Mouse (Mus musculus) stomach, embryonic 14.5 days (tissue): Measurements from ENCODE around the gene Cdk2ap2. TPM values are rescaled to one million over a fixed set of nuclear protein-coding genes. Genes with fewer than 3 reads are reported as not detected.
"Not testable (repeated sequence)": the region's sequence is repeated elsewhere in the genome, so short reads cannot be mapped to it uniquely, and the experiment has no call there.

ENCODE experiments used
- ATAC-seq: fragments of 200-750 bp; cut with Nextera tagmentation; 2 replicates; pipeline ENCODE4 v1.8.0; 2017; ENCODE audit warnings: low read depth, moderate TSS enrichment; ENCODE audit not compliant: insufficient number of reproducible peaks, insufficient read depth, low FRiP score
- H3K27ac ChIP-seq: fragments of 300-500 bp; sonication (generic); 2 replicates; pipeline ENCODE4 v1.5.1; 2014; ENCODE audit warnings: mild to moderate bottlenecking, low read length, moderate library complexity, mixed read lengths
- H3K27me3 ChIP-seq: fragments of 300-500 bp; sonication (generic); 2 replicates; pipeline ENCODE4 v1.6.1; 2014; ENCODE audit warnings: low read length, control low read depth, mixed read lengths; ENCODE audit not compliant: control insufficient read depth, insufficient read depth
- H3K36me3 ChIP-seq: fragments of 300-500 bp; sonication (generic); 2 replicates; pipeline ENCODE4 v1.6.1; 2014; ENCODE audit warnings: mild to moderate bottlenecking, control low read depth, low read length, moderate library complexity, mixed read lengths; ENCODE audit not compliant: control insufficient read depth, insufficient read depth
- H3K4me1 ChIP-seq: fragments of 300-500 bp; sonication (generic); 2 replicates; pipeline ENCODE4 v1.6.1; 2014; ENCODE audit warnings: low read length, control low read depth, mixed read lengths; ENCODE audit not compliant: control insufficient read depth, insufficient read depth
- H3K4me2 ChIP-seq: fragments of 300-500 bp; sonication (generic); replicated peaks from 2 replicates; pipeline ENCODE4 v1.6.1; 2014; ENCODE audit warnings: low read depth, low read length, control low read depth
- H3K4me3 ChIP-seq: fragments of 300-500 bp; sonication (generic); 2 replicates; pipeline ENCODE4 v1.5.1; 2014; ENCODE audit warnings: low read depth, low read length, control low read depth
- H3K9ac ChIP-seq: fragments of 300-500 bp; sonication (generic); replicated peaks from 2 replicates; pipeline ENCODE4 v1.6.1; 2014; ENCODE audit warnings: low read depth, mild to moderate bottlenecking, control low read depth, low read length, moderate library complexity, mixed read lengths
- H3K9me3 ChIP-seq: fragments of 300-500 bp; sonication (generic); 2 replicates; pipeline ENCODE4 v1.6.1; 2016; ENCODE audit warnings: low read depth, low read length, control low read depth; ENCODE audit not compliant: control insufficient read depth
- WGBS: fragments of 180-500 bp; shearing (Covaris S2); extraction: QIAGEN DNeasy Blood & Tissue Kit; methylation state at CpG from one replicate; pipeline ENCODE4 v1.1.7; 2014; 5-methylcytosine and 5-hydroxymethylcytosine counted together
- polyA plus RNA-seq: library from polyadenylated mRNA; unstranded; fragments of >200 nt; fragmentation: Nextera tagmentation; extraction: Ambion mirVana; gene quantifications from 2 replicates; pipeline ENCODE4 v1.2.1, GENCODE M21; 2014

The Cdk2ap2 gene
- polyA plus RNA-seq, 1 experiment from 2014 or later, result 74.1 TPM

- not testable (repeated sequence) for H3K9ac ChIP-seq, H3K27ac ChIP-seq, H3K4me1 ChIP-seq, H3K4me3 ChIP-seq, H3K27me3 ChIP-seq, H3K9me3 ChIP-seq, H3K4me2 ChIP-seq
- WGBS, result 19% methylated on average over 8 of the region's 8 CpGs
- peak; percentile 10; the same call in 1 of the 2 replicates for ATAC-seq
- peaks cover 22% of the 10 kb centered on the region for H3K36me3 ChIP-seq
These were observed 39.0 kb downstream of the Cdk2ap2 start for GRCm38 (mm10) chr19:4135963-4136345.

GRCm38 (mm10) chr19:4136463-4136862, 39.5 kb downstream of the Cdk2ap2 start:
- Histone ChIP-seq H3K36me3 (peaks cover 17% of the 10 kb centered on the region), H3K4me1 (no peaks in the 10 kb centered on the region), H3K9me3 (no peaks in the 10 kb centered on the region), H3K9ac (no peak overlapping the region), H3K4me2 (no peak overlapping the region), H3K27ac (no peak overlapping the region), H3K27me3 (no peaks in the 10 kb centered on the region), H3K4me3 (no peak overlapping the region)
- WGBS, result 78% methylated on average over 5 of the region's 5 CpGs
- no peak for ATAC-seq

GRCm38 (mm10) chr19:4137913-4138312, 40.9 kb downstream of the Cdk2ap2 start:
- H3K9me3 ChIP-seq, result no peaks in the 10 kb centered on the region
- no peaks in the 10 kb centered on the region for H3K4me1 ChIP-seq
- H3K4me3 ChIP-seq, result no peak overlapping the region
- H3K9ac ChIP-seq, result no peak overlapping the region
- no peak overlapping the region for H3K4me2 ChIP-seq
- ATAC-seq, result no peak
- no peak overlapping the region for H3K27ac ChIP-seq
- no peaks in the 10 kb centered on the region for H3K27me3 ChIP-seq
- 79% methylated on average over 5 of the region's 5 CpGs for WGBS
- H3K36me3 ChIP-seq, result peaks cover 4% of the 10 kb centered on the region; the same call in 1 of the 2 replicates

- H3K9ac ChIP-seq, result no peak within 1 kb of the TSS
- H3K27me3 ChIP-seq, result no peaks in the 10 kb centered on the region
- WGBS, result 62% methylated on average over 2 of the region's 2 CpGs
- H3K4me2 ChIP-seq, result no peak within 1 kb of the TSS
- H3K9me3 ChIP-seq, result no peaks in the 10 kb centered on the region
- no peaks in the 10 kb centered on the region for H3K36me3 ChIP-seq
- no peak within 1 kb of the TSS for H3K4me3 ChIP-seq
- no peak for ATAC-seq
- H3K27ac ChIP-seq, result no peak within 1 kb of the TSS
- H3K4me1 ChIP-seq, result no peaks in the 10 kb centered on the region
These were observed 42.5 kb downstream of the Cdk2ap2 start, which contains the start of gene Gpr152 for GRCm38 (mm10) chr19:4139446-4139845. Gpr152 (plus strand) TSS chr19:4139787.

- ATAC-seq, result no peak
- no peaks in the 10 kb centered on the region for H3K4me1 ChIP-seq
- H3K4me2 ChIP-seq, result no peak overlapping the region
- H3K27ac ChIP-seq, result no peak overlapping the region
- H3K36me3 ChIP-seq, result no peaks in the 10 kb centered on the region
- H3K27me3 ChIP-seq, result no peaks in the 10 kb centered on the region
- H3K9ac ChIP-seq, result no peak overlapping the region
- no peaks in the 10 kb centered on the region for H3K9me3 ChIP-seq
- no peak overlapping the region for H3K4me3 ChIP-seq
- 71% methylated on average over 6 of the region's 6 CpGs for WGBS
These were observed 43.2 kb downstream of the Cdk2ap2 start for GRCm38 (mm10) chr19:4140147-4140546.

- Histone ChIP-seq H3K4me2 (no peak overlapping the region), H3K27ac (no peak overlapping the region), H3K9me3 (no peaks in the 10 kb centered on the region), H3K4me1 (peaks cover under 1% of the 10 kb centered on the region; the same call in 1 of the 2 replicates), H3K36me3 (no peaks in the 10 kb centered on the region), H3K4me3 (no peak overlapping the region), H3K9ac (no peak overlapping the region), H3K27me3 (no peaks in the 10 kb centered on the region)
- no peak for ATAC-seq
- WGBS, result 90% methylated on average over 18 of the region's 18 CpGs
These were observed 45.6 kb downstream of the Cdk2ap2 start for GRCm38 (mm10) chr19:4142416-4143173.

- H3K27me3 ChIP-seq, result no peaks in the 10 kb centered on the region
- no peak within 1 kb of the TSS for H3K27ac ChIP-seq
- H3K9me3 ChIP-seq, result no peaks in the 10 kb centered on the region
- no peaks in the 10 kb centered on the region for H3K36me3 ChIP-seq
- no peak for ATAC-seq
- no peak within 1 kb of the TSS for H3K4me3 ChIP-seq
- 79% methylated on average over 7 of the region's 7 CpGs for WGBS
- peaks cover 7% of the 10 kb centered on the region; the same call in 1 of the 2 replicates for H3K4me1 ChIP-seq
- no peak within 1 kb of the TSS for H3K9ac ChIP-seq
- H3K4me2 ChIP-seq, result no peak within 1 kb of the TSS
These were observed 46.8 kb downstream of the Cdk2ap2 start, which contains the start of gene Cabp4 for GRCm38 (mm10) chr19:4143759-4144268. Cabp4 (minus strand) TSS chr19:4144033.

- Histone ChIP-seq H3K9ac (no peak overlapping the region), H3K36me3 (peaks cover 1% of the 10 kb centered on the region; the same call in 1 of the 2 replicates), H3K27ac (no peak overlapping the region), H3K4me2 (no peak overlapping the region), H3K4me1 (peaks cover 17% of the 10 kb centered on the region), H3K4me3 (no peak overlapping the region), H3K9me3 (no peaks in the 10 kb centered on the region), H3K27me3 (no peaks in the 10 kb centered on the region)
- ATAC-seq, result no peak
- 80% methylated on average over 16 of the region's 16 CpGs for WGBS
These were observed 47.8 kb downstream of the Cdk2ap2 start for GRCm38 (mm10) chr19:4144550-4145498.
